Mouse (Mus musculus): ENCODE measurements around the gene Stn1. TPM values are rescaled to one million over a fixed set of nuclear protein-coding genes. Genes with fewer than 3 reads are reported as not detected.

The Stn1 gene
- polyA plus RNA-seq, 1 experiment from 2014 or later, result 55.5 TPM

DNA sequence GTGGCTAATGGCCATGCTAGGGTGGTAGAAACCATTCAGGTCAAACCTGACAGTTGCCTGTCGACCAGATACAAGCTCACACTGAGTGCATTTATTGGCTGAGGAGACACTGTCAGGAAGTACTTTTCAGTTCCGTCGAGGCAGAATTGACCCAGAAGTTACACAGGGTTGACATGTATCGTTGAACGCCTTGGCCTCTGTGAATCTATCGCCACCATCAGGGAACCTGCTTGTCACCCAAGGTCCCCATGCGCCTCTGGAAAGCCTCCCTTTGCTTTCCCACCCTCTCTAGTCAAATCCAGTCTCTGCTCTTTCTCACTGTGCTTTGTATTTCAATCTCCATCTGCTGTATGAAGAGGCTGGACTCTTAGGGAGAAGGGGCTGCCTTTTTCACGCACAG is 28.7 kb upstream of the Stn1 start:
- no peaks in the 10 kb centered on the region for H3K36me3 ChIP-seq (ENCODE audit: control insufficient read depth, insufficient read depth, low read length)
- WGBS, result 70% methylated on average over 8 of the region's 8 CpGs
- peaks cover 8% of the 10 kb centered on the region; the same call in 1 of the 2 replicates for H3K4me1 ChIP-seq (replicated peaks; ENCODE audit: control insufficient read depth, insufficient read depth, low read length)
- H3K9me3 ChIP-seq (ENCODE audit: control insufficient read depth, low read length), result no peaks in the 10 kb centered on the region
- H3K27me3 ChIP-seq (ENCODE audit: control insufficient read depth, insufficient read depth, low read depth, low read length), result no peaks in the 10 kb centered on the region
- no peak for ATAC-seq (ENCODE audit: low read depth)
- H3K27ac ChIP-seq (ENCODE audit: low read length), result no peak overlapping the region
- no peak overlapping the region for H3K4me3 ChIP-seq (ENCODE audit: low read length)
- H3K9ac ChIP-seq (ENCODE audit: low read length), result no peak overlapping the region
- H3K4me2 ChIP-seq (ENCODE audit: low read depth, low read length), result no peak overlapping the region

DNA sequence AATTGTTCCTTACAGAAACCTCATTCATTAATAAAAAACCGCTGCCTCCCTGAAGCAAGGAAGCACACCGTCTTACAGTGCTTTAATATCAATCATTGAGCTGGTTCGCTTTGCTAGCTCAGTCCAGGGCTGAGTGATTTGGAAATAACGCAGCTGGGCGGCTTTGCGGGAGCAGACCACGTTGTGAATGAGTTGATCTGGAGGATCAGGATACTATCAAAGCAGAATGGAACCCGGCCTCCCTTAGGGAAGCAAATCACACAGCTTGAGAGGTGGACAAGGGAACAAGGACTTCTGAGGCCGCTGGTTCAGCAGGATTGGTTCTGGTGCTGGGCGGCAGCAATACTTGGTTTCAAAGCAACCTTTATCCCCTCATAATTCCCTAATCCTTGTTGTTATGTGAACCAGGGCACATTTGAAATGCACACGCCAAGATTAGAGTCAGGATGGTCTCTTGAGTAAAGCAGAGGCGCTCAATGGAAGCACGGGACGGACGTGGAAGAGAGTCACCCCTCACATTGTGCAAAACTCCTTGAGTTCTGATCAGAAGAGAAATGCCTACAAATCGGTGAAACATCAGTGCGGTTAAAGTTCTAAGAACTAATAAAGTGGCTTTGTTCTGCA is 27.8 kb upstream of the Stn1 start:
- Histone ChIP-seq H3K36me3 (ENCODE audit: control insufficient read depth, insufficient read depth, low read length) (no peaks in the 10 kb centered on the region), H3K4me3 (ENCODE audit: low read length) (no peak overlapping the region), H3K27ac (ENCODE audit: low read length) (no peak overlapping the region), H3K4me2 (ENCODE audit: low read depth, low read length) (no peak overlapping the region), H3K27me3 (ENCODE audit: control insufficient read depth, insufficient read depth, low read depth, low read length) (no peaks in the 10 kb centered on the region), H3K9ac (ENCODE audit: low read length) (no peak overlapping the region), H3K9me3 (ENCODE audit: control insufficient read depth, low read length) (no peaks in the 10 kb centered on the region), H3K4me1 (replicated peaks; ENCODE audit: control insufficient read depth, insufficient read depth, low read length) (peaks cover 8% of the 10 kb centered on the region; the same call in 1 of the 2 replicates)
- WGBS, result 53% methylated on average over 17 of the region's 17 CpGs
- ATAC-seq (ENCODE audit: low read depth), result peak; percentile 59; the same call in 1 of the 2 replicates

DNA sequence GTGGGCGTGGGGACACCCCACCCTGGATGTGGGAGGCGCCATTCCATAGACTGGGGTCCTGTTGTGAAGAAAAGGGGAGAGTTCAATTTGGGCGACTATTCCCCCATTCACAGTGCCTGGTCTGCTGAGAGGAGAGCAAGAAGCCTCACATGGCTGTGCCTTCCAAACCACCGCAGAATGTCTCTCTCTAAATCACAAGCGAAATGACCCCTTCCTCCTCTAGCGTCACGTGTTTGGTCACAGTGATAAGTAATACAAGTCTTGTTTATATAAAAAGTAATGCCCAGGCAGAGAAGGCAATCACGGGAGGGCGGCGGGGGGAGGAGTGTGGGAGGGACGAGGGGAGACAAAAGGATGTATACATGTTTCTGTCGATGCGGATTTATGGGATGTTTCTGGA is 26.4 kb upstream of the Stn1 start:
- 29% methylated on average over 13 of the region's 13 CpGs for WGBS
- Histone ChIP-seq H3K4me3 (ENCODE audit: low read length) (no peak overlapping the region), H3K4me1 (replicated peaks; ENCODE audit: control insufficient read depth, insufficient read depth, low read length) (peaks cover 17% of the 10 kb centered on the region), H3K9ac (ENCODE audit: low read length) (no peak overlapping the region), H3K27ac (ENCODE audit: low read length) (no peak overlapping the region), H3K9me3 (ENCODE audit: control insufficient read depth, low read length) (no peaks in the 10 kb centered on the region), H3K4me2 (ENCODE audit: low read depth, low read length) (peak overlapping the region; percentile 38), H3K27me3 (ENCODE audit: control insufficient read depth, insufficient read depth, low read depth, low read length) (no peaks in the 10 kb centered on the region), H3K36me3 (ENCODE audit: control insufficient read depth, insufficient read depth, low read length) (no peaks in the 10 kb centered on the region)
- ATAC-seq (ENCODE audit: low read depth), result 0 out of 2 replicates have a peak, but pooled peaks have one; percentile 24

DNA sequence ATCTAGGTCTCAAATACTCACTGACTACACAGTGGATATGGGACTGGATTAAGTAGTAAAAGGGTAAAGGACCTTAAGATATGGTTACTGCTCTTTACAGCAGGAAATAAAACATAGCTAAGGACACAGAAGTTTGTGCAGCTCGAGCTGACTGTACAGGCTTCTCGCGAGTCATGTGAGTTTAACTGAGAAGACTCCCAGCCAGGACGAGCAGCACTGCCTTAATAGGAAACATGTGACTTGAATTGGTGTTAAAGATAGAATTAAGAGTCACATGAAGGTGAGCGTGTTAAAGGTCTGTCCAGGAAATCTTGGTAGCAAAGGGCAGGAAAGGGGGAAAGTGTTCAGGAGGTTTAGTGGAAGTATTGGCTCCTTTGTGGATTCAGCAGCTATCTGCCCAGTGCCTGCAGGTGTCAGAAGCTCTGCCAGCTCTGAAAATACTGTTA is 24.7 kb upstream of the Stn1 start:
- no peak for ATAC-seq (ENCODE audit: low read depth)
- Histone ChIP-seq H3K36me3 (ENCODE audit: control insufficient read depth, insufficient read depth, low read length) (no peaks in the 10 kb centered on the region), H3K9me3 (ENCODE audit: control insufficient read depth, low read length) (no peaks in the 10 kb centered on the region), H3K4me3 (ENCODE audit: low read length) (no peak overlapping the region), H3K27ac (ENCODE audit: low read length) (no peak overlapping the region), H3K4me1 (replicated peaks; ENCODE audit: control insufficient read depth, insufficient read depth, low read length) (peaks cover 17% of the 10 kb centered on the region), H3K27me3 (ENCODE audit: control insufficient read depth, insufficient read depth, low read depth, low read length) (no peaks in the 10 kb centered on the region), H3K9ac (ENCODE audit: low read length) (no peak overlapping the region), H3K4me2 (ENCODE audit: low read depth, low read length) (no peak overlapping the region)
- 42% methylated on average over 5 of the region's 5 CpGs for WGBS

DNA sequence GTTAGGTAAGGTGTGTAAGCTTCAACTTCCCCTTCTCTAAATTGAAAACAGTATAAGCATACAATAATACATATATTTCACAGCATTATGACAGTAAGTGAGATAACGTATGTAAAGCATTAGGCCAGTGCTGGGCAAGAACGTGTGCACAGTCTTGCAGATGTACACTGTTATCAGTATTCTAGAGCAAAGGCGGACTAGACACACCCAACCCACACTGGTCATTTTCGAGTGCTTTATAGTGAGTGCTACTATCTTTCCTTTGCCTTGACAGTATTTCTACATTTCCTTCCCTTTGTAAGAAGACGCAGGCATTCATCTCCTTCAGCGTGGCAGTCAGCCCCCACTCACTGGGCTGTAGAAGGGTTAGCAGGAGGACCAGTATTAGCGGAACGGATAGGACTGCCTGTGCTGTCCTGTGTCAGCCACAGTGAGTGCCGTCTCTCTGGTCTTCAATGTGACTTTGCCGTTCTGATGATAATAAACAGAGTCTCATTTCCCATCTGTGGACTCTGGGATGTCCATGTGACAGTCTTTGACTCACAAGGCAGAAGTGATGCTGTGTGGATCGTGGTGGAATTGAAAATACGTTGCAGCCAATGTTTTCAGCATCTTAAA is 23.3 kb upstream of the Stn1 start:
- H3K36me3 ChIP-seq (ENCODE audit: control insufficient read depth, insufficient read depth, low read length), result no peaks in the 10 kb centered on the region
- H3K27me3 ChIP-seq (ENCODE audit: control insufficient read depth, insufficient read depth, low read depth, low read length), result no peaks in the 10 kb centered on the region
- 72% methylated on average over 12 of the region's 12 CpGs for WGBS
- peaks cover 15% of the 10 kb centered on the region for H3K4me1 ChIP-seq (replicated peaks; ENCODE audit: control insufficient read depth, insufficient read depth, low read length)
- no peaks in the 10 kb centered on the region for H3K9me3 ChIP-seq (ENCODE audit: control insufficient read depth, low read length)
- no peak overlapping the region for H3K9ac ChIP-seq (ENCODE audit: low read length)
- ATAC-seq (ENCODE audit: low read depth), result no peak
- no peak overlapping the region for H3K27ac ChIP-seq (ENCODE audit: low read length)
- no peak overlapping the region for H3K4me3 ChIP-seq (ENCODE audit: low read length)
- H3K4me2 ChIP-seq (ENCODE audit: low read depth, low read length), result no peak overlapping the region

DNA sequence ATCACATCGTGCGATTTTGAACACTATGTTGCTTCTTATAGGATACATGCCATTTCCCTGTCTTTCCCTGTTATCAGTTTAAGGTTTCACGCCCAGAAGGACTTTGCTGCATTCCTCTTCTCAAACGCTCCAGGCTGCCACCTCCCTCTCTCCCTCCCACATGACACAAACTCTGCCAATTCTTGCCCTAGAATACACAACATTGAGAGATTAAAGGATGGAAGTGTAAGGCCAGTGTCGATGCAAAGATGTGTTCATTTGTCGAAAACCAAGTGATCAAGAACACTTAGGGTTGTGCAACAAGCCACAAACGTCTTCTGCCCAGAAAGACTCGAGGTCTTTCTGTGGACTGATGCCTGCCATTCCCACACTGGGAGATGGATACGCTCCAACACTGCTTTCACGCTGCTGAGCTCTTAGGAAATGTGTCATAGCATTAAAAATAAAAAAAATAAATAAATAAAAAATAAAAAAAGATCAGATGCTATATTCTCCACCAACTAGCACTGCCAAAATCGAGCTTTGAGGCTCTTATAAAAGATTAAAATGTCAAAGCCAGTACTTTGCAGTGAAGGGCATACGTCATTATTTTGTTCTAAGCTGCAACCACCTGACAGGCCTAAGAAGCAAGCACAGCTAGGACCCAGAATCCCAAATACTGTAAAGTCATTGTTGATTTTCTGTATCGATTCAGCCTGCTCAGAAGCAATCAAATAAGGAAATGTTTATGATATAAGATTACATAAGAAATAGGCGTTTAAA is 22.6 kb upstream of the Stn1 start:
- H3K9ac ChIP-seq (ENCODE audit: low read length), result no peak overlapping the region
- H3K36me3 ChIP-seq (ENCODE audit: control insufficient read depth, insufficient read depth, low read length), result no peaks in the 10 kb centered on the region
- no peak overlapping the region for H3K27ac ChIP-seq (ENCODE audit: low read length)
- H3K9me3 ChIP-seq (ENCODE audit: control insufficient read depth, low read length), result no peaks in the 10 kb centered on the region
- ATAC-seq (ENCODE audit: low read depth), result peak; percentile 12; the same call in 1 of the 2 replicates
- H3K4me2 ChIP-seq (ENCODE audit: low read depth, low read length), result no peak overlapping the region
- no peaks in the 10 kb centered on the region for H3K27me3 ChIP-seq (ENCODE audit: control insufficient read depth, insufficient read depth, low read depth, low read length)
- WGBS, result 44% methylated on average over 14 of the region's 14 CpGs
- peaks cover 15% of the 10 kb centered on the region for H3K4me1 ChIP-seq (replicated peaks; ENCODE audit: control insufficient read depth, insufficient read depth, low read length)
- H3K4me3 ChIP-seq (ENCODE audit: low read length), result no peak overlapping the region

DNA sequence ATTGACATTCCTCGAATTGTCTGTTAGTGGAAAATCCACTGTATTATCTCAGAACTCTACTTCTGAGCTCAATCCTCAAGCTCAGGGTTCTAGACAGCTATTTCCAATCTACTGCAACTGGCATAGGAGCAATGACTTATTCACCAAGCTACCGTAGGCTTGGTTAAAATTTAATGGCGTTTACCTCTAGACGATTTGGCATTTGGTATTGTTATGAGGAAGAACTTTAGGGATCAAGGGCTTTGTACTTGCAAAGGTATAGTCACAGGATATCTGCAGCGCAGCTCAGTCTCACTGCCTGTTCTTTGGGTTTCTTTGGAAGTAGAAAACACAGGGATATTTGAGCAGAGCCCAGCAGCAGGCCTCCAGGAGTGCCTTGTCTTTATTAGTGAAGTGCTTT is 21.8 kb upstream of the Stn1 start:
- H3K4me3 ChIP-seq (ENCODE audit: low read length), result no peak overlapping the region
- H3K4me1 ChIP-seq (replicated peaks; ENCODE audit: control insufficient read depth, insufficient read depth, low read length), result peaks cover 15% of the 10 kb centered on the region
- H3K9ac ChIP-seq (ENCODE audit: low read length), result no peak overlapping the region
- no peak for ATAC-seq (ENCODE audit: low read depth)
- H3K4me2 ChIP-seq (ENCODE audit: low read depth, low read length), result no peak overlapping the region
- H3K36me3 ChIP-seq (ENCODE audit: control insufficient read depth, insufficient read depth, low read length), result no peaks in the 10 kb centered on the region
- H3K9me3 ChIP-seq (ENCODE audit: control insufficient read depth, low read length), result no peaks in the 10 kb centered on the region
- no peak overlapping the region for H3K27ac ChIP-seq (ENCODE audit: low read length)
- 69% methylated on average over 5 of the region's 5 CpGs for WGBS
- H3K27me3 ChIP-seq (ENCODE audit: control insufficient read depth, insufficient read depth, low read depth, low read length), result no peaks in the 10 kb centered on the region

DNA sequence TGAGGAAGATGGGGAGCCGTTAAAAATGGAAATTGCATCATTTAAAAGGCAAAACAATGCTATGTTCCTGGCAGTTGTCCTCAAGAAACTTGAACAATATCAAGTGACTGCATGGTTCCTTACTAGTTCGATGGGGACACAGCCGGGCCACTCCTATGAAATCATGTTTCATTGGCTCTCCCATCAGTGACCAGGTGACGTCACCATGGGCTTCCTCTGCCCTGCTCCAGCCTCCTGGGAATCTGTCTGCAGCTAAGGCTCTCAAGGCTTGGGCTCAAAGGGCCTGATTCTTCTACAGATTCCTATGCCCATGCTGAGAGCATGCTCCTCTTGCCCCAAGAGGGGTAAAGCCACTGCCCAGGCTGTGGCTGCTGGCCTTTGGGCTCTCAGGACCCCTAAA is 12.3 kb upstream of the Stn1 start:
- WGBS, result 85% methylated on average over 4 of the region's 4 CpGs
- Histone ChIP-seq H3K4me3 (ENCODE audit: low read length) (no peak overlapping the region), H3K36me3 (ENCODE audit: control insufficient read depth, insufficient read depth, low read length) (no peaks in the 10 kb centered on the region), H3K9ac (ENCODE audit: low read length) (no peak overlapping the region), H3K4me2 (ENCODE audit: low read depth, low read length) (no peak overlapping the region), H3K27me3 (ENCODE audit: control insufficient read depth, insufficient read depth, low read depth, low read length) (no peaks in the 10 kb centered on the region), H3K27ac (ENCODE audit: low read length) (no peak overlapping the region), H3K4me1 (replicated peaks; ENCODE audit: control insufficient read depth, insufficient read depth, low read length) (no peaks in the 10 kb centered on the region), H3K9me3 (ENCODE audit: control insufficient read depth, low read length) (no peaks in the 10 kb centered on the region)
- no peak for ATAC-seq (ENCODE audit: low read depth)

DNA sequence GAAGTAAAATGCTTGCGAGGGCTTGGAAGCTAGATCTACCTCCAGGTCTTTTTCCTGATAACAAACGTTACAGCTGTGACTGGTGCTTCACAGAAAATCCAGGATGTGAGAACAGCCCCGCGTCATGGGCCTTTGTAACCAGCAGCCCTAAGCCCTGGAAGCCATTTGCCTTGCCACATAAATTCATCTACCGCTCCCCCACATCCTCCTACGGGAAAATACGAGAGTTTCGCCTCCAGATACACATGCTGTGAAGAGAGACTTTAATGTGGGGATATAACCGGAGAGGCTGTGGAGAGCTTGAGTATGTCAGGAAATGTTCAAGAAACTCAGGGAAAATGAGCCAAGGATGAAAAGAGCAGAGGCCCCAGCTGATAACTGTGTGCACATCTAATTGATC is 11.9 kb upstream of the Stn1 start:
- Histone ChIP-seq H3K9me3 (ENCODE audit: control insufficient read depth, low read length) (no peaks in the 10 kb centered on the region), H3K4me3 (ENCODE audit: low read length) (no peak overlapping the region), H3K4me1 (replicated peaks; ENCODE audit: control insufficient read depth, insufficient read depth, low read length) (no peaks in the 10 kb centered on the region), H3K36me3 (ENCODE audit: control insufficient read depth, insufficient read depth, low read length) (no peaks in the 10 kb centered on the region), H3K27ac (ENCODE audit: low read length) (no peak overlapping the region), H3K4me2 (ENCODE audit: low read depth, low read length) (no peak overlapping the region), H3K27me3 (ENCODE audit: control insufficient read depth, insufficient read depth, low read depth, low read length) (no peaks in the 10 kb centered on the region), H3K9ac (ENCODE audit: low read length) (no peak overlapping the region)
- no peak for ATAC-seq (ENCODE audit: low read depth)
- WGBS, result 75% methylated on average over 9 of the region's 9 CpGs

Data from lung, embryonic 16.5 days (tissue).